Mouse (Mus musculus) CH12.LX (cell line): ENCODE results near the gene Rpp14. TPM values are rescaled to one million over a fixed set of nuclear protein-coding genes. Genes with fewer than 3 reads are reported as not detected.
A peak's percentile ranks its signal among the peaks of the same experiment; 100 is the strongest.

Experiments used
- DNase-seq: peaks from one replicate; pipeline ENCODE4 v3.0.0-alpha.2; 2013; ENCODE audit errors: extremely low read depth
- H3K27ac ChIP-seq: 2 replicates; pipeline ENCODE4 v1.5.1; 2012; ENCODE audit warnings: low read depth, mild to moderate bottlenecking, control low read depth, moderate library complexity; ENCODE audit not compliant: insufficient read depth
- H3K27me3 ChIP-seq: replicated peaks from 2 replicates; pipeline ENCODE3; 2012; ENCODE audit warnings: inconsistent platforms
- H3K36me3 ChIP-seq, 2 experiments: replicated peaks in 1 of 2; 2 replicates each; pipeline versions ENCODE3 to v1.6.1; 2012; ENCODE audit warnings: inconsistent platforms in 1 of 2, low read length in 1 of 2, mild to moderate bottlenecking in 1 of 2, mixed read lengths in 1 of 2, moderate library complexity in 1 of 2; ENCODE audit not compliant: control insufficient read depth in 1 of 2, insufficient read depth in 1 of 2
- H3K4me1 ChIP-seq, 2 experiments: 2 replicates each; pipeline ENCODE4 v1.6.1; 2012; ENCODE audit warnings: inconsistent platforms in 1 of 2, moderate library complexity in 1 of 2; ENCODE audit not compliant: insufficient read depth in 2 of 2, control insufficient read depth in 1 of 2
- H3K4me2 ChIP-seq: 2 replicates; pipeline ENCODE4 v1.6.1; 2012; ENCODE audit warnings: low read depth, mild to moderate bottlenecking, control low read depth; ENCODE audit not compliant: poor library complexity, insufficient read depth, severe bottlenecking
- H3K4me3 ChIP-seq, 3 experiments: fragments of 150-350 bp in 1 of 3; sonication (generic) in 1 of 3; replicated peaks in 1 of 3; 2 replicates each; pipeline versions ENCODE3 to v1.5.1; 2011 to 2012; ENCODE audit warnings: low read depth in 2 of 3, low read length in 2 of 3, mild to moderate bottlenecking in 2 of 3, moderate library complexity in 2 of 3, control low read depth in 1 of 3, improper control_type of control experiment in 1 of 3, inconsistent platforms in 1 of 3, mixed read lengths in 1 of 3; ENCODE audit not compliant: poor library complexity in 1 of 3
- H3K79me2 ChIP-seq: replicated peaks from 2 replicates; pipeline ENCODE4 v1.6.1; 2012; ENCODE audit warnings: mild to moderate bottlenecking, moderate library complexity; ENCODE audit not compliant: control insufficient read depth, poor library complexity, insufficient read depth, severe bottlenecking; ENCODE audit errors: extremely low read depth
- H3K9ac ChIP-seq: 2 replicates; pipeline ENCODE4 v1.6.1; 2012; ENCODE audit warnings: low read depth, mild to moderate bottlenecking, control low read depth, moderate library complexity; ENCODE audit not compliant: insufficient read depth
- H3K9me3 ChIP-seq: replicated peaks from 2 replicates; pipeline ENCODE3; 2012; ENCODE audit warnings: low read length, inconsistent platforms, mixed read lengths
- BHLHE40 ChIP-seq: IDR thresholded peaks from 2 replicates; pipeline ENCODE4 v1.6.1; 2011; ENCODE audit warnings: mild to moderate bottlenecking, low read depth, low read length, improper control_type of control experiment
- CHD1 ChIP-seq: IDR thresholded peaks from 2 replicates; pipeline ENCODE4 v1.6.1; 2012; ENCODE audit warnings: low read depth, low read length, improper control_type of control experiment, inconsistent platforms
- EP300 ChIP-seq: IDR thresholded peaks from 2 replicates; pipeline ENCODE4 v1.6.1; 2011; ENCODE audit warnings: low read length, improper control_type of control experiment
- ETS1 ChIP-seq: conservative IDR thresholded peaks from 2 replicates; pipeline ENCODE4 v1.6.1; 2012; ENCODE audit warnings: low read depth, mild to moderate bottlenecking, inconsistent platforms, low read length, improper control_type of control experiment, moderate library complexity
- GABPA ChIP-seq: IDR thresholded peaks from 2 replicates; pipeline ENCODE4 v1.6.1; 2012; ENCODE audit warnings: low read depth, low read length, improper control_type of control experiment, inconsistent platforms; ENCODE audit not compliant: insufficient replicate concordance
- HCFC1 ChIP-seq: IDR thresholded peaks from 2 replicates; pipeline ENCODE4 v1.6.1; 2012; ENCODE audit warnings: low read depth, mild to moderate bottlenecking, inconsistent platforms, low read length, improper control_type of control experiment
- IRF4 ChIP-seq: IDR thresholded peaks from 2 replicates; pipeline ENCODE4 v1.6.1; 2014; ENCODE audit warnings: low read depth, mild to moderate bottlenecking, inconsistent platforms, low read length, improper control_type of control experiment
- JUN ChIP-seq: IDR thresholded peaks from 2 replicates; pipeline ENCODE4 v1.6.1; 2011; ENCODE audit warnings: low read depth, mild to moderate bottlenecking, low read length, improper control_type of control experiment, moderate library complexity; ENCODE audit not compliant: insufficient read depth
- JUND ChIP-seq: conservative IDR thresholded peaks from 2 replicates; pipeline ENCODE4 v1.6.1; 2011; ENCODE audit warnings: low read depth, low read length, improper control_type of control experiment
- MAFK ChIP-seq: IDR thresholded peaks from 2 replicates; pipeline ENCODE4 v1.6.1; 2011; ENCODE audit warnings: low read length, improper control_type of control experiment; ENCODE audit not compliant: insufficient replicate concordance
- MAX ChIP-seq: IDR thresholded peaks from 2 replicates; pipeline ENCODE4 v1.6.1; 2011; ENCODE audit warnings: low read length, improper control_type of control experiment
- MEF2A ChIP-seq: IDR thresholded peaks from 2 replicates; pipeline ENCODE4 v1.6.1; 2014; ENCODE audit warnings: low read depth, mild to moderate bottlenecking, inconsistent platforms, low read length, improper control_type of control experiment, borderline replicate concordance
- MXI1 ChIP-seq: IDR thresholded peaks from 2 replicates; pipeline ENCODE4 v1.6.1; 2011; ENCODE audit warnings: mild to moderate bottlenecking, low read depth, low read length, improper control_type of control experiment
- MYC ChIP-seq: IDR thresholded peaks from 2 replicates; pipeline ENCODE4 v1.6.1; 2011; ENCODE audit warnings: low read depth, mild to moderate bottlenecking, improper control_type of control experiment, low read length
- NRF1 ChIP-seq: IDR thresholded peaks from 2 replicates; pipeline ENCODE4 v1.6.1; 2014; ENCODE audit warnings: low read depth, mild to moderate bottlenecking, inconsistent platforms, low read length, improper control_type of control experiment, moderate library complexity
- PAX5 ChIP-seq: IDR thresholded peaks from 2 replicates; pipeline ENCODE4 v1.6.1; 2012; ENCODE audit warnings: low read length, inconsistent platforms, mixed read lengths
- POLR2AphosphoS2 ChIP-seq: IDR thresholded peaks from 2 replicates; pipeline ENCODE4 v1.6.1; 2011; ENCODE audit warnings: low read depth, low read length, improper control_type of control experiment
- RCOR1 ChIP-seq: conservative IDR thresholded peaks from 2 replicates; pipeline ENCODE4 v1.6.1; 2012; ENCODE audit warnings: low read depth, mild to moderate bottlenecking, inconsistent platforms, low read length, improper control_type of control experiment
- TBP ChIP-seq: conservative IDR thresholded peaks from 2 replicates; pipeline ENCODE4 v1.6.1; 2011; ENCODE audit warnings: low read depth, low read length, improper control_type of control experiment
- TCF12 ChIP-seq: IDR thresholded peaks from 2 replicates; pipeline ENCODE4 v1.6.1; 2014; ENCODE audit warnings: low read depth, mild to moderate bottlenecking, inconsistent platforms, low read length, improper control_type of control experiment
- USF1 ChIP-seq: IDR thresholded peaks from 2 replicates; pipeline ENCODE4 v1.6.1; 2014; ENCODE audit warnings: low read depth, mild to moderate bottlenecking, inconsistent platforms, low read length, improper control_type of control experiment
- ZC3H11A ChIP-seq: IDR thresholded peaks from 2 replicates; pipeline ENCODE4 v1.6.1; 2012; ENCODE audit warnings: low read depth, mild to moderate bottlenecking, inconsistent platforms, low read length, improper control_type of control experiment
- ZKSCAN1 ChIP-seq: IDR thresholded peaks from 2 replicates; pipeline ENCODE4 v1.6.1; 2012; ENCODE audit warnings: low read depth, inconsistent platforms, low read length, improper control_type of control experiment, borderline replicate concordance
- ZMIZ1 ChIP-seq: IDR thresholded peaks from 2 replicates; pipeline ENCODE4 v1.6.1; 2012; ENCODE audit warnings: low read depth, mild to moderate bottlenecking, inconsistent platforms, low read length, improper control_type of control experiment
- dilution Hi-C: fragments of 300-500 bp; cut with MboI; formaldehyde crosslinking; loops from 2 replicates; pipeline ENCODE4 v1.14.3; 2020; ENCODE audit warnings: low sequenced_read_pairs; ENCODE audit not compliant: extremely low pct_unique_long_range_greater_than_20kb, extremely low pct_ligation_motif_present
- in situ Hi-C: fragments of 300-500 bp; cut with MboI; formaldehyde crosslinking; loops from 3 replicates; pipeline ENCODE4 v1.14.3; 2019; ENCODE audit warnings: low sequenced_read_pairs, low pct_ligation_motif_present, low pct_unique_long_range_greater_than_20kb, mixed read lengths
- polyA plus RNA-seq: library from polyadenylated mRNA; unstranded; fragments of >175 nt; gene quantifications from 2 replicates; pipeline ENCODE4 v1.2.1, GENCODE M21; 2012; ENCODE audit warnings: low read depth; ENCODE audit not compliant: insufficient read length
- total RNA-seq, 2 experiments: library from RNA; depleted of rRNA; stranded (reverse); fragments of 300-350 nt in 1 of 2; fragments of >200 nt in 1 of 2; gene quantifications; 2 replicates each; pipeline ENCODE4 v1.2.3; 2012 to 2014

Gene Rpp14
- total and polyA plus RNA-seq, 3 experiments: 32.4 to 140 (median 101) TPM

GRCm38 (mm10) chr14:8040179-8040578, 40.0 kb upstream of the Rpp14 start:
- peak overlapping the region; percentile 90 for H3K27ac ChIP-seq
- no peak overlapping the region; the same call in 1 of the 2 replicates for H3K9ac ChIP-seq
- peak overlapping the region; percentile 56; the same call in 1 of the 2 replicates for H3K4me2 ChIP-seq
- in situ Hi-C loops (loop anchor here (5.0 kb wide), 1 partner anchor 38 kb away; the partner anchor contains the start of gene Abhd6), dilution Hi-C loops (no loop called here)
- no peaks in the 10 kb centered on the region; the same call in 1 of the 2 replicates for H3K79me2 ChIP-seq
- peak overlapping the region in 1 of 3 experiments; percentile 11 for H3K4me3 ChIP-seq
- DNase-seq: no peak
- no peaks in the 10 kb centered on the region for H3K27me3 ChIP-seq
- H3K9me3 ChIP-seq: no peaks in the 10 kb centered on the region
- H3K36me3 ChIP-seq: peaks cover 11 to 48% of the 10 kb centered on the region in 2 experiments
- H3K4me1 ChIP-seq: peaks cover 16 to 52% of the 10 kb centered on the region in 2 experiments
- TF ChIP-seq POLR2AphosphoS2 (no peak), ZKSCAN1 (no peak), USF1 (no peak)
- TF ChIP-seq, all 38 proteins: peak for 0

- Histone ChIP-seq H3K27me3 (no peaks in the 10 kb centered on the region), H3K4me2 (peak overlapping the region; percentile 56), H3K79me2 (no peaks in the 10 kb centered on the region; the same call in 1 of the 2 replicates), H3K9ac (peak overlapping the region; percentile 31), H3K9me3 (no peaks in the 10 kb centered on the region), H3K4me1 (peaks cover 19 to 57% of the 10 kb centered on the region in 2 experiments), H3K27ac (peak overlapping the region; percentile 90), H3K36me3 (peaks cover 13 to 45% of the 10 kb centered on the region in 2 experiments), H3K4me3 (no peak overlapping the region)
- dilution Hi-C loops (no loop called here), in situ Hi-C loops (loop anchor here (5.0 kb wide), 1 partner anchor 39 kb away; the partner anchor contains the start of gene Abhd6)
- DNase-seq: peak; percentile 65
- TF ChIP-seq USF1: no peak
- TF ChIP-seq BHLHE40: peak; percentile 88
- TF ChIP-seq IRF4: peak; percentile 91
- TF ChIP-seq TCF12: peak; percentile 77; the same call in 1 of the 2 replicates
- no peak for TF ChIP-seq ZMIZ1
- TF ChIP-seq POLR2AphosphoS2: no peak
- TF ChIP-seq ETS1: peak; percentile 52
- peak; percentile 94 for TF ChIP-seq MXI1
- 0 out of 2 replicates have a peak, but pooled peaks have one; percentile 16 for TF ChIP-seq TBP
- TF ChIP-seq EP300: peak; percentile 83; the same call in 1 of the 2 replicates
- no peak for TF ChIP-seq RCOR1
- TF ChIP-seq PAX5: no peak
- no peak for TF ChIP-seq MAFK
- TF ChIP-seq GABPA: no peak
- TF ChIP-seq CHD1: peak; percentile 97
- TF ChIP-seq HCFC1: no peak
- TF ChIP-seq MAX: peak; percentile 81
- TF ChIP-seq MYC: peak; percentile 98
- no peak for TF ChIP-seq NRF1
- TF ChIP-seq ZC3H11A: no peak
- TF ChIP-seq ZKSCAN1: no peak
- TF ChIP-seq JUND: no peak
- peak; percentile 76 for TF ChIP-seq MEF2A
- no peak for TF ChIP-seq JUN
Measured at GRCm38 (mm10) chr14:8040911-8041678, 39.1 kb upstream of the Rpp14 start.
